12 mouse cellular contexts compared by ENCODE assay signal in genomic region chr13:42144627-42145026, GRCm38 (mm10).
DNase-seq lines count a peak whose midpoint lies in the region; TF ChIP-seq lines count a peak whose summit lies in the region.
"Had no signal": no experiment of that assay in that cellular context is flagged by ENCODE, and none has a peak within 500 bp of the region (broad histone marks: within the 10 kb centered on the region; RNA-seq: fewer than 3 reads in every experiment).

No protein-coding gene starts in this region.

- peak; percentile 16 for TF ChIP-seq CTCF in left cerebral cortex, adult 2 months (IDR thresholded peaks at IDR 0.05)

- H3K27ac ChIP-seq in left cerebral cortex, adult 2 months: no peak overlapping the region
- H3K27ac ChIP-seq: hindbrain, embryonic 10.5 days; limb, embryonic 13.5 days had no signal

- H3K4me3 ChIP-seq in left cerebral cortex, adult 2 months: no peak overlapping the region
- H3K4me3 ChIP-seq: hindbrain, embryonic 10.5 days; limb, embryonic 13.5 days had no signal

- intact Hi-C loops in left cerebral cortex, adult 2 months (cut with DNase I): no loop called here
- intact Hi-C loops in left cerebral cortex, postnatal 14 days (cut with DNase I): no loop called here

- DNase-seq in left cerebral cortex, adult 2 months (ENCODE audit: extremely low spot score in 1 of 2, low spot score in 2 of 2): no peak
- no peak for DNase-seq in left cerebral cortex, postnatal 14 days (ENCODE audit: low spot score in 2 of 2)
- peak; percentile 14 for DNase-seq in ES-CJ7 (ENCODE audit: low read depth, low spot score)
- DNase-seq in induced T-regulatory cell, adult 2 months (ENCODE audit: low read depth): peak; percentile 22
- DNase-seq in thymus, postnatal 10 days (ENCODE audit: low spot score in 2 of 2): peak; percentile 25 to 34
- DNase-seq in right cerebral cortex, postnatal 36 days (ENCODE audit: low spot score in 2 of 2): no peak
- DNase-seq in right cerebral cortex, postnatal 25 days: no peak
- DNase-seq: cerebellum, adult 8-10 months; gastrocnemius, postnatal 25 days; kidney, postnatal 25 days had no signal

Comparison
In these comparisons a context has a peak if more than half of its experiments do, and no peak if none do; other contexts are left out.
1. DNase-seq: peak in ES-CJ7 (single experiment), induced T-regulatory cell, adult 2 months (single experiment) and thymus, postnatal 10 days (2 of 2); none in left cerebral cortex, adult 2 months (0 of 2), left cerebral cortex, postnatal 14 days (0 of 2), right cerebral cortex, postnatal 36 days (0 of 2) and right cerebral cortex, postnatal 25 days (single experiment).